Mouse (Mus musculus): ENCODE measurements around the gene Isca2. TPM values are rescaled to one million over a fixed set of nuclear protein-coding genes. Genes with fewer than 3 reads are reported as not detected.

Isca2 gene
- total and polyA plus RNA-seq, 3 experiments, result 52.3 to 198 (median 80.7) TPM

DNA sequence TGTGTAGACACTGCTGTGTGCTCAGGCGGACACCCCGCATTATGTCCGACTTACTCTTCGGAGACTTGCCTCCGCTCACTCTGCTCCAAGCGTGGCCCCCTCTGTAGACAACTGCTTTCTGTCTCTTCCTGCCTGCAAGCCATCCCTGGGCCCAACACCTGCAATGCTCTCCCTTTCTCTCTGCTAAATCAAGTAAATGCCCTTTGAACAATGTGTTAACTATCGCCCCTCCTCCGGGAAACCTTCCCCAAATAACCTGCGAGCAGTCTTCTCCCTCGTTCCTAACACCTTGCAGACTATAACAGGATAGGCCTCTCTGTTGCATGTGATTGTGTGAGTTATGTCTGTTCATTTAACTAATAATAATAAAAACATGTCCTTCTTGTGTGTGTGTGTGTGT, 29.6 kb upstream of the Isca2 start:
- no peaks in the 10 kb centered on the region for H3K36me3 ChIP-seq (replicated peaks)
- no peak for TF ChIP-seq GATA1 (IDR thresholded peaks at IDR 0.05; ENCODE audit: borderline replicate concordance, low read length)
- TF ChIP-seq GATA2 (IDR thresholded peaks at IDR 0.05; ENCODE audit: borderline replicate concordance, low read depth, low read length), result no peak
- no peak for TF ChIP-seq POLR2AphosphoS5 (IDR thresholded peaks at IDR 0.05; ENCODE audit: insufficient replicate concordance, low read depth, low read length)
- no peak for TF ChIP-seq CTCF (IDR thresholded peaks at IDR 0.05; ENCODE audit: low read depth, low read length)
- TF ChIP-seq TAL1 (conservative IDR thresholded peaks at IDR 0.05; ENCODE audit: low read depth, low read length), result no peak
- DNase-seq (ENCODE audit: low spot score) (no peak), ATAC-seq (ENCODE audit: extremely low read depth, insufficient number of reproducible peaks, low FRiP score, poor library complexity, severe bottlenecking) (no peak)
- no peaks in the 10 kb centered on the region for H3K9me3 ChIP-seq (replicated peaks)
- H3K27me3 ChIP-seq (ENCODE audit: insufficient read depth, low read length), result peaks cover 29% of the 10 kb centered on the region
- no peaks in the 10 kb centered on the region for H3K4me1 ChIP-seq (ENCODE audit: insufficient read depth, low read depth, low read length)
- no peak overlapping the region for H3K4me3 ChIP-seq (ENCODE audit: low read depth, low read length)

DNA sequence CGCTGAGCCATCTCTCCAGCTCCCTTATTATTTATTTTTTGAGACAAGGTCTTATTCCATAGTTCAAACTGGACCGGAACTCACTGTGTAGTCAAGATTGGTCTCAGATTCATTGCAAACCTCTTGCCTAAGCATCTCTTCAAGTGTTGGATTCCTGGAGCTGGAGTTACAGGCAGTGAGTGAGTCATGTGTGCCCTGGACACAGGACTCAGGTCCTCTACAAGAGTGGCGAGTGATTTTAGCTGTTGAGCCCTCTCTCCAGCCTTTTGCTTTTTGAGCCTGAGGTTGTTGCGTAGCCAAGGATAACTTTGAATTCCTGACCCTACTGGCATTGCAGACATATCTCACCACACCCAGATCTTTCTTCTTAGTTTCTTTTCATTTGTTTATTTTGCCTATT, 27.4 kb upstream of the Isca2 start:
- H3K36me3 ChIP-seq (replicated peaks), result no peaks in the 10 kb centered on the region
- no peaks in the 10 kb centered on the region for H3K9me3 ChIP-seq (replicated peaks)
- no peak overlapping the region for H3K4me3 ChIP-seq (ENCODE audit: low read depth, low read length)
- DNase-seq (ENCODE audit: low spot score) (no peak), ATAC-seq (ENCODE audit: extremely low read depth, insufficient number of reproducible peaks, low FRiP score, poor library complexity, severe bottlenecking) (no peak)
- H3K4me1 ChIP-seq (ENCODE audit: insufficient read depth, low read depth, low read length), result no peaks in the 10 kb centered on the region
- peaks cover 40% of the 10 kb centered on the region for H3K27me3 ChIP-seq (ENCODE audit: insufficient read depth, low read length)
- TF ChIP-seq TAL1 (conservative IDR thresholded peaks at IDR 0.05; ENCODE audit: low read depth, low read length) (no peak), CTCF (IDR thresholded peaks at IDR 0.05; ENCODE audit: low read depth, low read length) (no peak), POLR2AphosphoS5 (IDR thresholded peaks at IDR 0.05; ENCODE audit: insufficient replicate concordance, low read depth, low read length) (no peak), GATA2 (IDR thresholded peaks at IDR 0.05; ENCODE audit: borderline replicate concordance, low read depth, low read length) (no peak), GATA1 (IDR thresholded peaks at IDR 0.05; ENCODE audit: borderline replicate concordance, low read length) (no peak)

DNA sequence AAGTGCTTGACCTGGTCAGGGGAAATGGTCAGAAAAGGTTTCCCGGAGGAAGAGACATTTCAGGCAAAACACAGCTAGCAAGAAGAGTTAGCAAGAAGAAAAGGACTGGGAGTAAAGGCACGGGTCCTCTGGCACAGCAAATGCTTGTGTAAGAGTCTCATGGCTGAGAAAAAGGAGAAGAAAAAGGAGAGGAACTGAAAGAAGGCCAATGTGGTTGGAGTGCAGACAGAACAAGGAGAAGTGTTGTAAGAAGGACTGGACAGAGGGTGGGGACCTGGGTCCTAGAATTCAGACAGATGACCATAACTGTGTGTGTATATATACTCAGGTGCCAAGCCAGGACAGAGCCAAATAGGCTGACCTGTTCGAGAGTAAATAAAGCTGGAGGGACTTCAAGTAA, 24.9 kb upstream of the Isca2 start:
- no peaks in the 10 kb centered on the region for H3K9me3 ChIP-seq (replicated peaks)
- TF ChIP-seq CTCF (IDR thresholded peaks at IDR 0.05; ENCODE audit: low read depth, low read length) (no peak), GATA2 (IDR thresholded peaks at IDR 0.05; ENCODE audit: borderline replicate concordance, low read depth, low read length) (no peak), GATA1 (IDR thresholded peaks at IDR 0.05; ENCODE audit: borderline replicate concordance, low read length) (no peak), TAL1 (conservative IDR thresholded peaks at IDR 0.05; ENCODE audit: low read depth, low read length) (no peak), POLR2AphosphoS5 (IDR thresholded peaks at IDR 0.05; ENCODE audit: insufficient replicate concordance, low read depth, low read length) (no peak)
- no peaks in the 10 kb centered on the region for H3K4me1 ChIP-seq (ENCODE audit: insufficient read depth, low read depth, low read length)
- H3K4me3 ChIP-seq (ENCODE audit: low read depth, low read length), result no peak overlapping the region
- DNase-seq (ENCODE audit: low spot score) (no peak), ATAC-seq (ENCODE audit: extremely low read depth, insufficient number of reproducible peaks, low FRiP score, poor library complexity, severe bottlenecking) (no peak)
- no peaks in the 10 kb centered on the region for H3K36me3 ChIP-seq (replicated peaks)
- H3K27me3 ChIP-seq (ENCODE audit: insufficient read depth, low read length), result peaks cover 55% of the 10 kb centered on the region

DNA sequence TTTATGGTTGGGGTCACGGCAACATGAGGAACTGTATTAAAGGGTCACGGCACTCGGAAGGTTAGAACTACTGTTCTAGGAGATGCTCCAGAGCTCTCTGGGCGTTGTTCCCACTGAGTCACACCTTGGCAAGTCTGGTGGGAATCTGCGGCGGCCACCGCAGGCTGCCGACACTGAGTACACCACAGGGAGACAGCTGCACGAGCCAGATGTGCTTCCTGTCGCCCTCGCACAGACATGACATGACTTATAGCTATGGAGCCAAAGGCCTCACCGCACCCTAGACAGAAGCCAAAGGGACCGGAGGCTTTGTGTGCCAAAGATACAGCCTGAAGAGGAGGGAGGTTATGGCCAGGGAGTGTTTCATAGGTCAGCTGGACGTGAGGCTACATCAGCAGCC, 22.4 kb upstream of the Isca2 start:
- peaks cover 46% of the 10 kb centered on the region for H3K27me3 ChIP-seq (ENCODE audit: insufficient read depth, low read length)
- peaks cover 13% of the 10 kb centered on the region for H3K36me3 ChIP-seq (replicated peaks)
- H3K9me3 ChIP-seq (replicated peaks), result no peaks in the 10 kb centered on the region
- no peak for TF ChIP-seq TAL1 (conservative IDR thresholded peaks at IDR 0.05; ENCODE audit: low read depth, low read length)
- TF ChIP-seq CTCF (IDR thresholded peaks at IDR 0.05; ENCODE audit: low read depth, low read length), result no peak
- no peak for TF ChIP-seq GATA1 (IDR thresholded peaks at IDR 0.05; ENCODE audit: borderline replicate concordance, low read length)
- TF ChIP-seq POLR2AphosphoS5 (IDR thresholded peaks at IDR 0.05; ENCODE audit: insufficient replicate concordance, low read depth, low read length), result no peak
- no peak for TF ChIP-seq GATA2 (IDR thresholded peaks at IDR 0.05; ENCODE audit: borderline replicate concordance, low read depth, low read length)
- no peak overlapping the region for H3K4me3 ChIP-seq (ENCODE audit: low read depth, low read length)
- ATAC-seq (ENCODE audit: extremely low read depth, insufficient number of reproducible peaks, low FRiP score, poor library complexity, severe bottlenecking), result no peak
- no peaks in the 10 kb centered on the region for H3K4me1 ChIP-seq (ENCODE audit: insufficient read depth, low read depth, low read length)
- DNase-seq (ENCODE audit: low spot score), result no peak

DNA sequence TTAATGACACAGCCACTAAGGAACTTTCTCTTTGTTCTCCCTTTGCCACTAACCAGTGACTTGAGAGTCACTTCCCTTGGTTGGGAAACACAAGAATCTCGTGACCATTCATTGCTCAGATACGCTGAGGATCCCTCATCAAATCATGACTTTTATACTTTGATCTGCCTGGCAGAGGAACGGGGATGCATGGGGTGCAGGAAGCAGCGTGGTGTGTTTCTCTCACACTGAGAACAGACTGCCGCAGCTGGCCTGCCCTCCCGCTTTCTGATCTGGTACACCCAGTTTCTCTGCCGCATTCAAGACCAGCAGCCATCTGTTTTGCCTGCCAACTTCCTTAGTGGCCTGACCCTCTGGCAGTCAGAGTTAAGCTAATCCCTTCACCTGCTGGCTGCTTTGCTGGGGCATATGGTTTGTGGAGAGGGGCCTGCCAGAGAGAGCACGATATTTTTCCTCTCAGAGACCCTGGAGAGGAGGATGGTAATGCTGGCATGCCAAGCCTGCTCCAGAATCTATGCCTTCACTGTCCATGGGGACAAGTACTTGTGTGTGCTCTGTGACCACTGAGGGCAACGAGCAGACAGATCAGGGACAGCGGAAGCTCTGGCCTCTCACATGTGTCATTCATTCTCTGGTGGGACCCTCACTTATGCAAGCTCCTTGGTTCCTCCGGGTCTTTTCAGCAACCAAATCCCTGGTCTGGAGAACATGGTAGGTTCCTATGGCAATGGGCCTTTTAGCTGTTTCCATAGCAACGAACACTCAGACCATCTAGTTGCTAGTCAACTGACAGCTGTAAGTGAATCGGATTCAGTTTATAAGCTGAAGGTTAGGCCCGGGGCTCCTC, 20.7 kb upstream of the Isca2 start:
- DNase-seq (ENCODE audit: low spot score) (no peak), ATAC-seq (ENCODE audit: extremely low read depth, insufficient number of reproducible peaks, low FRiP score, poor library complexity, severe bottlenecking) (no peak)
- Histone ChIP-seq H3K36me3 (replicated peaks) (peaks cover 30% of the 10 kb centered on the region), H3K9me3 (replicated peaks) (no peaks in the 10 kb centered on the region), H3K4me3 (ENCODE audit: low read depth, low read length) (no peak overlapping the region), H3K27me3 (ENCODE audit: insufficient read depth, low read length) (peaks cover 34% of the 10 kb centered on the region), H3K4me1 (ENCODE audit: insufficient read depth, low read depth, low read length) (no peaks in the 10 kb centered on the region)
- TF ChIP-seq GATA2 (IDR thresholded peaks at IDR 0.05; ENCODE audit: borderline replicate concordance, low read depth, low read length), result no peak
- TF ChIP-seq GATA1 (IDR thresholded peaks at IDR 0.05; ENCODE audit: borderline replicate concordance, low read length), result no peak
- TF ChIP-seq CTCF (IDR thresholded peaks at IDR 0.05; ENCODE audit: low read depth, low read length), result no peak
- no peak for TF ChIP-seq POLR2AphosphoS5 (IDR thresholded peaks at IDR 0.05; ENCODE audit: insufficient replicate concordance, low read depth, low read length)
- no peak for TF ChIP-seq TAL1 (conservative IDR thresholded peaks at IDR 0.05; ENCODE audit: low read depth, low read length)

DNA sequence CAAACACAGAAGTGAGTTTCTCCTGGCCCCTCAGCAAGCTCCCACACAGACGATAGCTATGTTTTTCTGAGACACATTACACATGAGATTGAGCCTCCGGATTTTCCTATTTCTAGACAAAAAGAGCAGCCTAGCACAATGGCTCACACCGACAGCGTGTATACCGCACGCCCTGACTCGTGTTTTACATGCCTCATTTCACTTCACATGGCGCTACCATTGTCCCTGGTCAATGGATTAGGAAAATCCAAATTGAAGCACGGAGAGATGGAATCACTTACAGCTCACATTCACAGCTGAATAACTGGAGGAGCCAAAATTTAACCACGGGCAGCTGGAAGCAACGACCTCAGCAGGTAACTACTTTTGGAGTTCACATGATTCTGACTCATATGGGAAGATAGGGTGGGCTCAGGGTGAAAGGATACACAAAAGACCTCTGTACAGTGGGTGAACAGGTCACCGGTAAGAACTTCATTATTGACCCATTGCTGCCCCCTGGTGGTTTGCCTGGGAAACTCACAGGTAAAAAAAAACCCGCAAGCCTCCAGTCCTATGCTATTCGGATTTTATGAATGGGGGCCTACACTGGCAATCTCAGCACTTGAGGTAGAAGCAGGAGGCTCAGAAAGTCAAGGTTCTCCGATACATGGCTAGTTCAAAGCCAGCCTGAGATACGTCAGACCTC, 17.9 kb upstream of the Isca2 start:
- Histone ChIP-seq H3K9me3 (replicated peaks) (no peaks in the 10 kb centered on the region), H3K36me3 (replicated peaks) (peaks cover 56% of the 10 kb centered on the region), H3K4me3 (ENCODE audit: low read depth, low read length) (no peak overlapping the region), H3K27me3 (ENCODE audit: insufficient read depth, low read length) (peaks cover 19% of the 10 kb centered on the region), H3K4me1 (ENCODE audit: insufficient read depth, low read depth, low read length) (no peaks in the 10 kb centered on the region)
- DNase-seq (ENCODE audit: low spot score) (peak; percentile 65), ATAC-seq (ENCODE audit: extremely low read depth, insufficient number of reproducible peaks, low FRiP score, poor library complexity, severe bottlenecking) (peak; percentile 28; the same call in 1 of the 2 replicates)
- TF ChIP-seq CTCF (IDR thresholded peaks at IDR 0.05; ENCODE audit: low read depth, low read length), result peak; percentile 47
- TF ChIP-seq GATA2 (IDR thresholded peaks at IDR 0.05; ENCODE audit: borderline replicate concordance, low read depth, low read length), result no peak

Data from G1E (cell line).